Mouse (Mus musculus) left cerebral cortex, adult 9 months (tissue): Measurements from ENCODE around the gene Syf2.
"Not testable (repeated sequence)": the region's sequence is repeated elsewhere in the genome, so short reads cannot be mapped to it uniquely, and the experiment has no call there.

Source experiments
- DNase-seq, 2 experiments: peaks; one replicate each; pipeline ENCODE4 v3.0.0; 2022; ENCODE audit warnings: low spot score in 2 of 2

Gene Syf2

DNA sequence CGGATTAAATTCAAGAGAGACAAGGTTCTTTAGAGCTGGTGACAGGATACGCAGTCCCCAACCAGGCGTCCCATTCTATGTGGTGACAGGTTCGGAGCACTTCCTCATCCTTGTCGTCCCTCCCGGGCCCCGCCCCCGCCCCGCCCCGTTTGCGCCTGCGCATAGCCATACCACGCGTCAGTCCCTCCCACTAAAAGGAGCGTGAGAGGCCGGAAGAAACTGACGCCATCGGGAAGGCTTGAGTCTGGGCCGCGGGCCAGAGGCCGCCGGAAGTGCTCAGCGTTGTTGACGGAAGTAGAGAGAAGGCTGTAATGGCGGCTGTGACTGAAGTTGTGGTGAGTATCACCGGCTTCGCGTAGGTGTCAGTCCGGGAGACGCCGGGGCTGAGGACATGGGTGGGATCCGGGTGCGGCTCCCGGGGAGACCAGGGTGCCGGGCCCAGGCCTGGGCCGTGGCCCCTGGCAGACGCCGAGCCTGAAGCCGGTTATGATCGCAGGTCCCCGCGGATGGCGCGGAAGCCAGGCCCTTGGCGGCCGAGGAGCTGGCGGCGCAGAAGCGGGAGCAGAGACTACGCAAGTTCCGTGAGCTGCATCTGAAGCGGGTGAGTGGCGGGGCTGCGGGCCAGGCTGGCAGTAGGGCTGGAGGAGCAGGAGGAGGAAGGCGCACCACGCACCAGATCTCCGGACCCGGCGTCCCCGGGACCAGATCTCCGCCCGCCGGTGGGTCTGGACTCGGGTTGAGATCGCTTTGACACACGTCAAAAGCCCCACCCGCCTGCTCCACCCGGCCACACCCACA lies at the start of gene Syf2:
Gene Syf2 (plus strand): TSS at position 215 of the 798 bp plus-strand sequence.
- DNase-seq: peak; percentile 88 to 96

DNA sequence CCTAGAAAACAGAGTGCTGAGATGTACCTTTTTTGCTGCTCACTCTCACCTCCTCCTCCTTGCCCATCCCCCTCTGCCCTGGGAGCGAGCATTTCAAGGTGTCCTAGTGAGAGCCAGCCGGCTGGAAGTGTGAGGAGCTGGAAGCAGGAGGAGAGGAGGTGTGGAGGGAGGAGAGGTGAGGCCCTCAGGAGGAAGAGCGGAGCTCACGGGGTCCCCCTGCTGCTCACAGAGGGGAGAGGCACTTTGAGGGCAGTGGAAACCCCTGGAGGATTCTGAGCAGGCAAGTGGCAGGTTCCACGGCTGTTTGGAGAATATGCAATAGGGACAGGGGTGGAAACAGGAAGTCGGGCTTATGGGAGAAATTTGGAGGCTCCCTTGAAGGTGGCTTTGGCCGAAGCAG lies 47.4 kb upstream of the Syf2 start:
- no peak for DNase-seq

DNA sequence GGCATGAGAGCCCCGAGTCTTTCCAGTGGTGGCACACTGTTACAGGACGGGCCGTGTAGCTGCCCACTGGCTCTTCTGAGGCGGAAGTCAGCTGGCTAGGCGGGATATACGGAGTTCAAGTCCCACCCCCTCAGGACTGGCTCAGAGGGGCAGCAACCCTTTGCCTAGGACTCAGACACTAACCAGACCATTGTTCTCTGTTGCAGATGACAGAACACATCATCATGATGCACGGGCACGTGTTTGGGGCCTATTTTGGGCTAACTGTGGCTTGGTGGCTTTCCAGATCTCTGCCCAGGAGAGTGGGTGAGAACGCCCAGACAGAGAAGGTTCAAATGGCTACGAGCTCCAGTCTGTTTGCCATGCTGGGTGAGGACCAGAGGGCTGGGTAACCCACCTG lies 46.9 kb upstream of the Syf2 start:
- DNase-seq: peak in 1 of 2 experiments; percentile 14

DNA sequence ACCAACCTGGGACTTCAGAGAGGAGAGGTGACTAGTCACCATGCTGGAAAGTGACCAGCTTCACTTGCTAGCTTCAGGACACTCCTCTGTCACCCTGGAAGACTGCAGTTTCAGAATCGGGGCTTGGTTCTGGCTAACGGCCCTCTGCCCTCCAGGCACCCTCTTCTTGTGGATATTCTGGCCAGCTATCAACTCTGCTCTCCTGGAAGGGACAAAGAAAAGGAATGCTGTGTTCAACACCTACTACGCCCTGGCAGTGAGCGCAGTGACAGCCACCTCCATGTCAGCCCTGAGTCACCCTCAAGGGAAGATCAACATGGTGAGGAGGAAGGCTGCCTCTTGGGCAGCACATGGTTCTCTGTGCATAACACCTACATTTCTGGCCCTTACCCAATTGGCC lies 46.3 kb upstream of the Syf2 start:
- DNase-seq: no peak

DNA sequence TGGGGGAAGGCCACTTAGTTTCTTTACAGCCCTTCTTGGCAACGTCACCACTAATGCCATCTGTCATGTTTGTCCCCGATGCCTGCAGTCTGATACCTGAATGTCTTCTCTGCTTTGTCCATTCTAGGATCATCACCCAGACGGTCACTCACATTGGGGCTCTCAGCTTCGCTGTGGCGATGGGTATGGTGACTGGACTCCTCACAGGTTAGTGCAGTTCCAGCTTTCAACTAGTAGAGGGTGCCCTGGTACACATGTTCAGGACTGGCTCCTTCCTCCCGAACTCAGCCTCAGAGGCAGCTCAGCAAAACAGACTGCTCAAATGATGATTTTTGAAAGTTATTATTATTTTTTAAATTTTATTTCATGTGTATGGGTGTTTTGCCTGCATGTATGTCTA lies 38.6 kb upstream of the Syf2 start:
- DNase-seq: peak in 1 of 2 experiments; percentile 71

- no peak for DNase-seq
Observed at GRCm38 (mm10) chr4:134897256-134897655, 33.4 kb upstream of the Syf2 start.

- no peak for DNase-seq
Observed at GRCm38 (mm10) chr4:134901126-134901525, 29.6 kb upstream of the Syf2 start.

GRCm38 (mm10) chr4:134903046-134903445 lies 27.7 kb upstream of the Syf2 start:
- DNase-seq: no peak

DNA sequence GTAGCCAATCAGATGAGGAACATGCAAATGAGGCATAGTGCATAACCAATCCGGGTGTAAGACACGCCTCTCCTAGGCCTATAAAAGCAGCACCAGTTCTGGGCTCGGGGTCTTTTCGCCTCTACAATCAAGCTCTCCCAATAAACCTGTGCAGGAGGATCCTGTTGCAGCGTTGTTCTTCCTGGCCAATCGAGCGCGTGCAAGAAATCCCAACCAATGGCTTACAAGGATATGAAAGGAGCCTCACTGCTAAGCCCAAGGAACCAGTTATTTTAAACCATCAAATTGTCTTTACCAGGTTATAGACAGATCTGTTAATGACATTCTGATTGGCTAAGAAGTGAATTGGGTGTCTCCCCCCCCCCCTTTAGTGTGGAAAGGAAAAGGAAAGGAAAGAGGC lies 19.3 kb upstream of the Syf2 start:
- DNase-seq: not testable (repeated sequence)

- peak in 1 of 2 experiments; percentile 57 for DNase-seq
Observed at GRCm38 (mm10) chr4:134913413-134913812, 17.3 kb upstream of the Syf2 start.

DNA sequence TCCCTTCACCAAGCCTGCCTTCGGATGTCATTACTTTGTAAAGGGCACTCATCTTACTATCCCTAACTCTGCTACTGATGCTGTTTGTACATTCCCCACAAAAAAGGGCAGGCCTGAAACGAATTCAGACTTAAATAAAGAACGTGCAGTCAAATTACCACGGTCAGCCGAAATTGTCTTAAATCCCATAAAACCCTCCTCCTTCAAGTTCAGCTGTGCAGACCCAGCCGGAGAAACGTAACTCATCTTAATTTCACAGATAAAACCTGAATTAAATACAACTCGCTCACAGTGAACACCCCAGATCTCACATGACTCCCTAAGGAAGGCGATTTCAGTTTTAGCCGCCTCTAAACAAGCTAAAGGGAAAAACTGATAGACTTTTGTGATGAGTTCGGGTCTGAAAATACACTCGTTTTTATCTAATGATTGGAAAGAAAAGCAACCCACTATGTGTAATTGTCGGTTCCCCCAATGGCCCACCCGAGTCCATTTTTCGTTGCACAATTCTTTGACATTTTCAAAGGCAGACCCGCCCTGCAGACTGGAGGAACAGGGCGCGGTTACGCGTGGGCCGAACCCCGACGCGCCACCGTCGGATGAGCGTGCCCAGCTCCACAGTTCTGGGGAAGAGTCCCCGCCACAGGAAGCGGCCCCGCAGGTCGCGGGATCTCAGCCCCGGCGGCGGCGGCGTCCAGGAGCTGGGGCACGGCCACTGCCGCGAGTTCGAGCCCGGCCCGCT lies 16.4 kb upstream of the Syf2 start:
- DNase-seq: peak in 1 of 2 experiments; percentile 43

GRCm38 (mm10) chr4:134914864-134915209 lies 15.9 kb upstream of the Syf2 start, which contains the start of gene Tmem50a:
Gene Tmem50a (minus strand): TSS chr4:134915024.
- peak in 1 of 2 experiments; percentile 92 for DNase-seq

DNA sequence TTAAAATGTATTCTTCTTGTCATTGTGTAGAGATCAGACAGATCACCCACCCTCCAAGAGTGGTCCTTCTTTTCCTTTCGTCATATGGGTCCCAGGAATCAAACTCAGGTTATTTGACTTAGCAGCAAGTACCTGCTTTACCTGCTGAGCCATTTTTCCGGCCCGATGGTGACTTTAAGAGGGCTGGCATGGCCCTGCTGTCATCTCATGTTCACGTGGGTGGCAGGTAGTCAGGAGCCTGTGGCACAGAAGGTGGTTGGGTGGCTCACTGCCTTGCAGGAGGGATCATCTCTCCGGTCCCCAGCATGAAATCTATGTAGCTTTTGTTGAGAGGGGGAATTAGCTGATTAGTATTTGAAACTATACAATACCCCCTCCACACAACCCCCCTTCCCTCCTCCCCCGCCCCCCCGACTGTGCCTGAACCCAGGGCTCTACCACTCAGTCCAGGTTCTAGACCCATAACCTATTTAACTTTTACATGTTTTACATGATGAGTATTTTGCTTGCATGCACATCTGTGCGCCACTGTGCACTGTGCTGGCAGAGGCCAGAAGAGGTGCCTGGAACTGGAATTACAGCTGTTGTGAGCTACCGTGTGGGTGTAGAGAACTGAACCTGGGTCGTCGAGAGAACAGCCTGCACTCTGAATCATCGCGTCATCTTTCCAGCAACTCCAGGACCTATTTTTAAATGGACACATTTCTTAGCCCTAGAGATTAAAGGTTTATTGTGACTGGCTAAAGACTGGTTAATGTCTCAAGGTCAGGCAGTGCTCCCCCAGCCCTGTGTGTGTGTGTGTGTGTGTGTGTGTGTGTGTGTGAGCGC lies 15.3 kb upstream of the Syf2 start:
- DNase-seq: no peak

- no peak for DNase-seq
Observed at GRCm38 (mm10) chr4:134917194-134917593, 13.5 kb upstream of the Syf2 start.

- DNase-seq: peak in 1 of 2 experiments; percentile 50
Observed at GRCm38 (mm10) chr4:134918381-134918780, 12.3 kb upstream of the Syf2 start.

GRCm38 (mm10) chr4:134919733-134920540 lies 10.8 kb upstream of the Syf2 start:
- no peak for DNase-seq

DNA sequence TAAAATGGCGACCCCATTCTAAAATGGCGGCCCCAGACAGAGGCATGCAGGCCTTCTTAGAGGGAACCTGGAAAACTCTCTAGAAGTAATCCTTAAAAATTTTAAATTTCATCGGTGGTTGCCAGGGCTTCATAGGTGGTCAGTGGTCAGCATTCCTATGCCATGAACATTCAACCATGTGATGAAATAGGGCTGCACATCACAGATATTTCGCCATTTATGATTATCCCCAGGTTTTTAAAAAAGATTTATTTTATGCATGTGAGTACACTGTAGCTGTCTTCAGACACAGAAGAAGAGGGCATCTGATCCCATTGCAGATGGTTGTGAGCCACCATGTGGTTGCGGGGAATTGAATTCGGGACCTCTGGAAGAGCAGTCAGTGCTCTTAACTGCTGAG lies 10.1 kb upstream of the Syf2 start:
- no peak for DNase-seq

DNA sequence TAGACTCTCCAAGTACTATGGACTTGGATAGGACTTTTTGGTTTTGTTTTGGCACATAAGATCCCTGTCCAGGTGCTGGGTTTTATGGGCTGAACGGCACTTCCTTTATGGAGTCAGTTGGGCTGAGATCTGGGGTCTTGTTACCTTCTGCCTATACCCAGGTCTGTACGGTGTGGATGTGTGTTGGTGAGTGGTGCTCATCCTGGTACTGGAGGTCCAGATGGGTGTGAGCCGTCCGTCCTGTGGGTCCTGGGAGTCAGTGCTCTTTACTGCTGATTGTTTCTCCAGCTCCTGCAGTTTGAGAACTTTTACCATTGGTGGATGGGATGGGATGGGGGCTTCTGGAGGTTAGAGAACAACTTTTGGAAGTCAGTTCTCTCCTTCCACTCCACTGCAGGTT lies 9.0 kb upstream of the Syf2 start:
- no peak for DNase-seq

- no peak for DNase-seq
Observed at GRCm38 (mm10) chr4:134922111-134922924, 8.4 kb upstream of the Syf2 start.

GRCm38 (mm10) chr4:134922925-134923244 lies 7.8 kb upstream of the Syf2 start:
- peak in 1 of 2 experiments; percentile 65 for DNase-seq
